Mouse (Mus musculus) thymus, postnatal 25 days (tissue): ENCODE results near the gene Rab24.
A peak's percentile ranks its signal among the peaks of the same experiment; 100 is the strongest.

Source experiments
- DNase-seq: peaks from one replicate; pipeline ENCODE4 v3.0.0; 2022

The Rab24 gene

GRCm38 (mm10) chr13:55321434-55322129 is at the start of gene Rab24:
Gene Rab24, minus strand, starts transcription at chr13:55321946.
- peak; percentile 89 for DNase-seq

- DNase-seq, result peak; percentile 35
These were observed 49.4 kb upstream of the Rab24 start for GRCm38 (mm10) chr13:55371007-55371681.

GRCm38 (mm10) chr13:55370234-55370633 is 48.5 kb upstream of the Rab24 start:
- peak; percentile 27 for DNase-seq

- DNase-seq, result peak; percentile 87
These were observed 47.9 kb upstream of the Rab24 start, which contains the start of gene Rgs14 for GRCm38 (mm10) chr13:55369531-55370114. Gene Rgs14, plus strand, starts transcription at chr13:55369732.

GRCm38 (mm10) chr13:55368401-55368800 is 46.7 kb upstream of the Rab24 start:
- DNase-seq, result peak; percentile 52

DNA sequence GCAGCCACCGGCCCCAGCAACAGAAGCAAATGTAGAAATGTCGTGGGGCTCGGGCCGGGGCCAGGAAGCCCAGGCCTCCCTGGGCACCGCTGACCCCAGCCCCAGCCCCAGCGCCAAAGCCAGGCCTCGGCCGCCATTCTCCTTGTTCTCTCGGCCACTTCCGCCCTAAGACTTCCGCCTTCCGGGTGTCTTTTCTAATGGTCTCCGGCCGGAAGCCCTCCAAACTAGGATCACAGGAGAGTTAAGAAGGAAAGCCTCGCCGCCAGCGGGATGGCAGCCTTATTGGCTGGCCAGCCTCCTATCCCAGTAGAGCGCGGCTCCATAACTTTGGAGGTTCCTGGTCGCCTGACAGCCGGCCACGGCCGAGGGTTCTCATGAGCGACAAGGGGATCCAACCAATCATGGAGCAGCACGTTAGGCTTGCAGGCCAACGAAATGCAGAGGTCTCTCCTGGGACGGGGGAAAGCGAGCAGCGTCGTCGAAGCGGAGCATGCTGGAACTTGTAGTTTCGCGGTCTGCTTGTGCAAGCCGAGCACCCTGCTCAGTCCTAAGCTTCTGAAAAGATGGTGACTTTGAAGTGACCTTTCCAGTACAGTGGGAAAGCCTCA is 40.8 kb upstream of the Rab24 start, which contains the start of gene Lman2:
TSS of gene Lman2 (minus strand) at position 331 of the 608 bp plus-strand sequence.
- DNase-seq, result peak; percentile 92

DNA sequence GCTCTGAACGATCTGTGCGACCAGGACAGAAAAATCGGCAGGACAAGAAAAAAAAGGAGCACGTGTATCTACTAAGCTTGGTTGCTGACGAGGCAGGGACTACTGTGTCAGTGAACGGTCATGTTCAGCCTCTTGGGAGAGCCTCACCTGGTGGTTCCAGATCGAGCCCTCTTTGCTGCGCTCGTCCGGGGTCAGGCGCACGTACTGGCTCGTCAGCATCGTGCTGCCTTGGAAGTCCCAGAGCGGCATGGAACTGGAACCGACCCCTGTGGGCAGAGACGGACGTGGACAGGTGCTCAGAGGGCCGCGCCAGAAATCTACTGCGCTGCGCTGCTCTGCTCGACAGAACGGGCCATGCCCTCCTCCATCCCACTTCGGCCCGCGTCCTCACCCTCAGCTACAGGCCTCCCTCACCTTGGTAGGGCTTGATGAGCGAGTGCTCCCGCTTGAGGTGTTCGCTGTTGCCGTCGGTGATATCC is 40.3 kb upstream of the Rab24 start:
- DNase-seq, result no peak

- DNase-seq, result no peak
These were observed 39.4 kb upstream of the Rab24 start for GRCm38 (mm10) chr13:55361145-55361544.

- no peak for DNase-seq
These were observed 25.0 kb upstream of the Rab24 start for GRCm38 (mm10) chr13:55346745-55347144.

DNA sequence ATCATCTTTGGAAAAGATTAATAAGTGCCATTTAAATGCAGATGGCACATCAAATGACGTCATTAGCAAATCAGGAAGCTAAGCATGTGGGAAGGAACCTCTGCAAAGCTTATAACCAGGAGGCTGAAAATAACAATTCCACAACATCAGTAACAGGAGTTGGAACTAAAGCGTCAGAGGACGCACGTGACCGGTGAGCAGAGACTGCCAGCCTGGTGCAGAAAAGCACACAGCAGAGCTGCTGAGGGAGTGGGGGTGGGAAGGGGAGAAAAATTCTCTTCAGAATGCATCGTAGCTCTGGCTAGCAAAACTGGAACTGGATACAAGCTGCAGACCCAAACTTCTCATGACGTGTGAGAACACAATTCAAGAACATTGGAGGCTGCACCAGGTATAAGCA is 22.5 kb upstream of the Rab24 start:
- no peak for DNase-seq

- DNase-seq, result no peak
These were observed 20.7 kb upstream of the Rab24 start for GRCm38 (mm10) chr13:55342469-55342868.

DNA sequence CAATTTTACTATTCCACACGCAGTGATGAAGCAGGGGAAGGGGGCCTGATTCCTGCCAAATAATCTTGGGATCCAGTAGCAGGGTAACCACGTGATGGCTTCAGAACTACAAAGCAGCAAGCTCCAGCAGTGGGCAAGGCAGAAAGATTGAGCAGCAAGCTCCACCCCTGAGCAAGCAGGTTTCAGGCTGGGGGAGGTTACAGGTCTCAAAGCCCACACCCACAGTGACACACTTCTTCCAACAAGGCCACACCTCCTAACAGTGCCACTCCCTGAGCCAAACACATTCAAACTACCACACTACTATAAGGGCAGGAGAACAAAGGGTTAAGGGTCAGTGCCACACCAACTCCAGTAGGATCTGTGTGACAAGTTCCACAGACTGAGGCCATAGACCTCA is 17.5 kb upstream of the Rab24 start:
- no peak for DNase-seq

- DNase-seq, result no peak
These were observed 16.6 kb upstream of the Rab24 start for GRCm38 (mm10) chr13:55338131-55339054.

DNA sequence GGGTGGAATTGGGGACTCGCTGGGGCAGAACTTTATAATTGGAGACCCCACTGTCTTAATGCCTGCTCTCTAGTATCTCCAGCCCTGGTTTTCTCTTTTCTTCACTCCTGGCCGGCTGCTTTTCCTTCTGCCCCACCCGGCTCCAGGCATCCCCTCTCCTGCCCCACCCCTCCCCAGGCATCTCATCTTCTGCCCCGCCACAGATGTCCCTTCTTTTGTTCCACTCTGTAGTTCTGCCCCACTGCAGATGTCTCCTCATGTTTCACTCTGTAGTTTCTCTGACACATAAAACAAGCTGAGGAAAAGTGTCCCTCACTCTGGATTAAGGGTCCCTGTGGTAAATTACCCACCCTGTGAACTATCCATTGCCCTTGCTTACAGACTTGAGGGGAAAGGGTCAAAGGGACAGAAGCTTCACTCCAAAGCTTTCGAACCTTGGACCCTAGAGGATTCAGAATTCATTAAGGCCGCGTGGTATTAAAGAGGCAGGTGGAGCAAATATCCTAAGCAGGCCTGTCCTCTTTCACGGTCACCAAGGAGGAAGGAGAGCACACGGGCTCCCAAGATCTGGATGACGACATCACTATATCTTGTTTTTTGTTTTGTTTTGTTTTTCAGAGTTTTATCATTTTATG is 15.7 kb upstream of the Rab24 start:
- DNase-seq, result no peak

DNA sequence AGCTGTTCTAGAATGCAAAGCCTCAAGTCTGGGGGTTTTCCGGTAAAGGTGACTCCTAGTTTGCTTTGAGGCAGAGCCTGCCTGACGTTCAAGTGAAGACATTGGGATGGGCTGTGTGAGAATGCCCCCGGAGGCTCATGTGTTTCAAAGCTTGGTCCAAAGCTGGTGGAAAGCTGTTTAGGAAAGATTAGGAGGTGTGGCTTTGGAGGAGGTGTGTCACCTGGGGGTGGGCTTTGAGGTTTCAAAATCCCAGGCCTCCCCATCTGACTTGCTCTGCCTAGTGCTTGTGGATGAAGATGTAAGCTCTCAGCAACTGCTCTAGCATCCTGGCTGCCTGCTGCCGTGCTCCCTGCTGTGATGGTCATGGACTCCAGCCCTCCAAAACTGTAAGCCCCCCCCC is 14.0 kb upstream of the Rab24 start:
- no peak for DNase-seq

- no peak for DNase-seq
These were observed 10.6 kb upstream of the Rab24 start for GRCm38 (mm10) chr13:55332331-55332730.

GRCm38 (mm10) chr13:55330567-55331400 is 9.0 kb upstream of the Rab24 start:
- DNase-seq, result no peak

- DNase-seq, result peak; percentile 92
These were observed 8.2 kb upstream of the Rab24 start, which contains the start of gene Mxd3 for GRCm38 (mm10) chr13:55329683-55330566. Gene Mxd3, minus strand, starts transcription at chr13:55329823.

DNA sequence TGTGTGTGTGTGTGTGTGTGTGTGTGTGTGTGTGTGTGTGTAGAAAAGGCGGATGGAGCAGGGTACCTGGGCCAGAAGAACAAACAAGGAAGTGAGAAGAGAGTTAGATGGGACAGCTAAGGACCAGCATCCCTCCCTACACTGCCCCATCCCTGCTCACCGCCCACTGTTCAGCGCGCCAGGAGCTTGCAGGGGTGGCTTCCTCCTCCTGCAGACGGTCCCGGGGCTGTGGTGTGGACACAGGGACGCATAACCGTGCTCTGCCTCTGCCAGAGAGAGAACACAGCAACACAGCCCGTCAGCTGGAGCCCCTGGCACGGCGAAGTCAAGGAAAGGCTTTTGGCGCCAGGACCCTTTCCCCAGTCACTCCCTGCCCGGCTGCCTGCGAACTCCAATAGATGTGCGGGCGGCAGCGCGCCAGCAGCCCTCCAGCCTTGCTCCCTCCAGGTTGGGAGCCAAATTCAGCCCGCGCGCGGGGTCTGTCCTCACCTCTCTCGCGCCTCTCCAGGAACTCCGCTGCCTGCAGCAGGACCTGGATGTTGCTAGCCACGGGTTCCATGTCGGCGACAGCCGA is 7.5 kb upstream of the Rab24 start:
- no peak for DNase-seq
